Mouse (Mus musculus) E14TG2a.4 (cell line): Measurements from ENCODE around the gene Aipl1.

ENCODE experiments used
- H3K27me3 ChIP-seq: 2 replicates; pipeline ENCODE4 v1.6.1; 2014; ENCODE audit warnings: low read length, control low read depth; ENCODE audit not compliant: insufficient read depth
- H3K36me3 ChIP-seq: 2 replicates; pipeline ENCODE4 v1.6.1; 2014; ENCODE audit warnings: low read length, control low read depth; ENCODE audit not compliant: insufficient read depth
- H3K4me1 ChIP-seq: replicated peaks from 2 replicates; pipeline ENCODE4 v1.6.1; 2014; ENCODE audit warnings: low read depth, low read length, control low read depth
- H3K4me3 ChIP-seq: replicated peaks from 2 replicates; pipeline ENCODE4 v1.5.1; 2014; ENCODE audit warnings: mild to moderate bottlenecking, low read length
- H3K9me3 ChIP-seq: 2 replicates; pipeline ENCODE4 v1.6.1; 2014; ENCODE audit warnings: low read length, control low read depth
- CTCF ChIP-seq: conservative IDR thresholded peaks from 2 replicates; pipeline ENCODE4 v1.5.1; 2014; ENCODE audit warnings: low read length
- NANOG ChIP-seq: IDR thresholded peaks from 2 replicates; pipeline ENCODE4 v1.6.1; 2014; ENCODE audit warnings: borderline replicate concordance, low read length, mixed read lengths
- POU5F1 ChIP-seq: IDR thresholded peaks from 2 replicates; pipeline ENCODE4 v1.6.1; 2014; ENCODE audit warnings: low read length, borderline replicate concordance

Gene Aipl1

GRCm38 (mm10) chr11:71984093-71984492, 53.2 kb downstream of the Aipl1 start:
- no peak overlapping the region for H3K4me3 ChIP-seq
- H3K9me3 ChIP-seq: no peaks in the 10 kb centered on the region
- H3K36me3 ChIP-seq: no peaks in the 10 kb centered on the region
- H3K27me3 ChIP-seq: peaks cover 12% of the 10 kb centered on the region; the same call in 1 of the 2 replicates
- no peak for TF ChIP-seq NANOG
- TF ChIP-seq CTCF: no peak
- no peak for TF ChIP-seq POU5F1
- H3K4me1 ChIP-seq: peaks cover 26% of the 10 kb centered on the region
